Mouse (Mus musculus) regulatory T cell (primary cell): ENCODE measurements around the gene Cfap45.

Experiments
- in situ Hi-C: fragments of 300-600 bp; cut with MboI, MseI; formaldehyde crosslinking; loops from one replicate; pipeline ENCODE4 v1.15.1; 2025; ENCODE audit warnings: high pct_unique_total_duplicates

The Cfap45 gene

GRCm38 (mm10) chr1:172514213-172514529 lies 6.4 kb upstream of the Cfap45 start:
- in situ Hi-C loops = loop anchor here (25.0 kb wide), 1 partner anchor 377 kb away; the partner anchor contains the start of genes Dcaf8 and Pex19

GRCm38 (mm10) chr1:172514551-172515268 lies 5.9 kb upstream of the Cfap45 start:
- in situ Hi-C loops = loop anchor here (25.0 kb wide), 1 partner anchor 377 kb away; the partner anchor contains the start of genes Dcaf8 and Pex19

GRCm38 (mm10) chr1:172515396-172515795 lies 5.2 kb upstream of the Cfap45 start:
- in situ Hi-C loops = loop anchor here (25.0 kb wide), 1 partner anchor 378 kb away; the partner anchor contains the start of genes Dcaf8 and Pex19

GRCm38 (mm10) chr1:172518013-172518412 lies 2.6 kb upstream of the Cfap45 start:
- in situ Hi-C loops = loop anchor here (25.0 kb wide), 1 partner anchor 381 kb away; the partner anchor contains the start of genes Dcaf8 and Pex19

- in situ Hi-C loops = loop anchor here (25.0 kb wide), 1 partner anchor 382 kb away; the partner anchor contains the start of genes Dcaf8 and Pex19
Measured at GRCm38 (mm10) chr1:172519644-172520043, 957 bp upstream of the Cfap45 start.

GRCm38 (mm10) chr1:172522524-172522923 lies 1.9 kb downstream of the Cfap45 start:
- in situ Hi-C loops = loop anchor here (25.0 kb wide), 1 partner anchor 385 kb away; the partner anchor contains the start of genes Dcaf8 and Pex19

GRCm38 (mm10) chr1:172523699-172524101 lies 3.1 kb downstream of the Cfap45 start:
- in situ Hi-C loops = loop anchor here (25.0 kb wide), 1 partner anchor 386 kb away; the partner anchor contains the start of genes Dcaf8 and Pex19

- in situ Hi-C loops = loop anchor here (5.0 kb wide), 1 partner anchor 107 kb away; the partner anchor contains the start of gene Dusp23
Measured at GRCm38 (mm10) chr1:172525027-172525764, 4.6 kb downstream of the Cfap45 start.

- in situ Hi-C loops = loop anchor here (5.0 kb wide), 1 partner anchor 106 kb away; the partner anchor contains the start of gene Dusp23
Measured at GRCm38 (mm10) chr1:172525971-172526370, 5.4 kb downstream of the Cfap45 start.

GRCm38 (mm10) chr1:172526380-172527081 lies 5.9 kb downstream of the Cfap45 start:
- in situ Hi-C loops = loop anchor here (5.0 kb wide), 1 partner anchor 106 kb away; the partner anchor contains the start of gene Dusp23

GRCm38 (mm10) chr1:172527431-172527830 lies 6.8 kb downstream of the Cfap45 start:
- in situ Hi-C loops = loop anchor here (5.0 kb wide), 1 partner anchor 105 kb away; the partner anchor contains the start of gene Dusp23

- in situ Hi-C loops = loop anchor here (5.0 kb wide), 1 partner anchor 104 kb away; the partner anchor contains the start of gene Dusp23
Measured at GRCm38 (mm10) chr1:172528701-172529100, 8.1 kb downstream of the Cfap45 start.

- in situ Hi-C loops = no loop called here
Measured at GRCm38 (mm10) chr1:172530544-172531220, 10.1 kb downstream of the Cfap45 start.

GRCm38 (mm10) chr1:172532551-172532950 lies 11.9 kb downstream of the Cfap45 start:
- in situ Hi-C loops = no loop called here

- in situ Hi-C loops = no loop called here
Measured at GRCm38 (mm10) chr1:172535116-172535515, 14.5 kb downstream of the Cfap45 start.

- in situ Hi-C loops = no loop called here
Measured at GRCm38 (mm10) chr1:172539827-172540226, 19.2 kb downstream of the Cfap45 start.

GRCm38 (mm10) chr1:172540283-172540820 lies 19.8 kb downstream of the Cfap45 start:
- in situ Hi-C loops = no loop called here

- in situ Hi-C loops = no loop called here
Measured at GRCm38 (mm10) chr1:172546062-172546461, 25.5 kb downstream of the Cfap45 start.

- in situ Hi-C loops = no loop called here
Measured at GRCm38 (mm10) chr1:172548501-172548900, 27.9 kb downstream of the Cfap45 start.

GRCm38 (mm10) chr1:172549314-172549713 lies 28.7 kb downstream of the Cfap45 start:
- in situ Hi-C loops = no loop called here
